Mouse (Mus musculus): ENCODE data around the gene Gpank1. TPM values are rescaled to one million over a fixed set of nuclear protein-coding genes. Genes with fewer than 3 reads are reported as not detected.
A peak's percentile ranks its signal among the peaks of the same experiment; 100 is the strongest.

Gene Gpank1
- polyA plus RNA-seq (2014; fragmentation: Nextera tagmentation; extraction: Ambion mirVana): 10.0 and 11.4 TPM in 2 replicates

DNA sequence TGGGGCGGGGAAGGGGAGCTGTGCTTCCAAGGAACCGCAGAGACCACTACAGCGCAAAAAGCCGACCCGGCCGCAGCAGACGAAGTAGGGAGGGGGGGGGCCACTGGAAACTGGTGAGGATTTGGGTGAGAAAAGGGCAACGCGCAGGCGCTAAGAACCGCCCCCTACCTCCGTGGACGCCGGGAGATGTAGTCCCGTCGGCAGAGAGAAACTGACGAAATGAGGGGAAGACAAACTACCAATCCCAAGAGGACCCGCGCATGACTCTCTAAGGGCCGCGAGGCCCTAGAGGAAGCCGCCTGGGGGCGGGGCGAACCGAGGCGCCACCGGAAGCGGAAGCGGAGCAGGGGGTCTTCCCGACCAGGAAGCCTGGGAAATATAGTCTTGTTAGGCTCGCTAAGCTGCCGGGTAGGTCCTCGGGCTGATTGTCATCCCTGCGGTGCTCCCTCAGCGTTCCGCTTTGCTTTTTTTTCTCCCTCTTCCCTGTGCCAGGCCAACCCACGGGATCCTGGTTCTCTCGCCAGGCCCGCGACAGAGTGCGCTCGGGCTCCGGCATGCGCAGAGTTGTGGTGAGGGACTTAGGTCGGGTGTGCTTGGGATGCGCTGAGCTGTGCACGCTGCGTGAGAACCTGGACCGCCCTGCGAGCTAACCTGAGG lies at the start of gene Gpank1:
TSS of gene Gpank1 (plus strand) at position 313 of the 657 bp plus-strand sequence.
- Histone ChIP-seq H3K27me3 (ENCODE audit: control insufficient read depth, insufficient read depth, low read length) (no peaks in the 10 kb centered on the region), H3K27ac (replicated peaks in 1 of 2; ENCODE audit: control insufficient read depth in 1 of 2, insufficient read depth in 1 of 2, low read depth in 2 of 2, low read length in 2 of 2) (peak within 1 kb of the TSS; percentile 80 to 83), H3K36me3 (ENCODE audit: control insufficient read depth, insufficient read depth, low read length) (peaks cover 54% of the 10 kb centered on the region), H3K4me2 (ENCODE audit: low read length) (peak within 1 kb of the TSS; percentile 96), H3K9ac (ENCODE audit: low read length) (peak within 1 kb of the TSS; percentile 98), H3K4me1 (ENCODE audit: control insufficient read depth in 2 of 2, insufficient read depth in 2 of 2, low read length in 2 of 2) (peaks cover 4 to 23% of the 10 kb centered on the region in 2 experiments), H3K4me3 (ENCODE audit: control insufficient read depth in 1 of 2, insufficient read depth in 1 of 2, low read depth in 1 of 2, low read length in 2 of 2) (peak within 1 kb of the TSS; percentile 77 to 94), H3K9me3 (ENCODE audit: control insufficient read depth, low read length) (no peaks in the 10 kb centered on the region)
- ATAC-seq (ENCODE audit: insufficient number of reproducible peaks, insufficient read depth, low FRiP score, low read depth): peak; percentile 92
- under 1% methylated on average over 48 of the region's 50 CpGs for WGBS

DNA sequence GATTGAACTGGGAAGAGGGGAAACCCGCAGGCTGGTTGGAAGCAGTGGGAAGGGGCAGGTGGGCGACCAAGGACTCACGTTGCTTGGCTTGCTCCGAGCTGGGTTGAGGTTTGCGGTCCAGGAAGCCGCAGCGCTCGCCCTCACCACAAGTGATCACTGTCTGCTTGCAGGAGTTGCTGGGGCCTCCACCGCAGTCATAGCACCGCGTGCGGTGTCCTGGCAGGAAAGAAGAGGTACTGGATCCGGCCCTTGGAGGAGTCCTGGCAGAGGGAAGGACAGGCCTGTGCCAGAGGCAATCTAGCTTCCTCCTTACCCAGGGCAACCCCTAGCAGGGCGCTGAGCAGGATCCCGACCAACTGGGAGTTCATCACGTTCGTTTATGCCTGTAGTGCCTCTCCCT lies 47.2 kb upstream of the Gpank1 start:
- WGBS: 47% methylated on average over 17 of the region's 17 CpGs
- no peak overlapping the region for H3K9ac ChIP-seq (ENCODE audit: low read length)

DNA sequence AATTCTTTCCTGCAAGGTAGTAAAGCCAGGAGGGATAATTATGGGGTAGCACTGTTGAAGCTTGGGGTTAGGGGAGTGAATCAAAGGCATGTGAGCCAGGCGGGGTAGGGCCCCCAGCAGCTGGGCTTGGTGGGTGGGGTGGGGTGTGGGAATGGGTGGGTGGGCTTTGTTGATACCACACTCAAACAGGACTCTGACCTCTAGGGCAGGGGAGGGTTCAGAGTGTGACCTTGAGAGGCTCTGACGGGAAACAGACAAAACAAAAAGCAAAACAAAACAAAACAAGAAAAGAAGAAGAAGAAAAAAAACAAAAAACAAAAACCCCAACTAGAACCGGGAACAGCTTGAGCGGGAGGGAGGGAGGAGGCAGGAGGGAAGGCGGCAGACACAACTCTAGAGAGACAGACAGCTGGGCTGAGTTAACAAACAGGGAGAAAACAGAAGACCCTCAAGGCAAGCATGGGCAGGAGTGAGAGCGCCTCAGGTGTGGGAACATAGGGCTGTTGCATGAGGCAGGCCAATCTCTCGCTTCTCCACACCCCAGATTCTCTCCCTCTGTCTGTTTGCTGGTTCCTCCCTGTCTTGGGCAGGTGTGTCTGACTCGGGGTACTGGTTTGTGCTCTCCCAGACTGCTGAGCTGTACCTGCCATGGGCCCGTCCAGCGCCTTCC lies 44.6 kb upstream of the Gpank1 start, which contains the start of gene Ly6g6e:
TSS of gene Ly6g6e (plus strand) at position 396 of the 670 bp plus-strand sequence.
- ATAC-seq (ENCODE audit: insufficient number of reproducible peaks, insufficient read depth, low FRiP score, low read depth): no peak
- peaks cover 15 to 20% of the 10 kb centered on the region in 2 experiments for H3K4me1 ChIP-seq (ENCODE audit: control insufficient read depth in 2 of 2, insufficient read depth in 2 of 2, low read length in 2 of 2)
- H3K4me2 ChIP-seq (ENCODE audit: low read length): peak within 1 kb of the TSS; percentile 69
- 0 out of 2 replicates have a peak, but pooled peaks cover 4% of the 10 kb centered on the region for H3K27me3 ChIP-seq (ENCODE audit: control insufficient read depth, insufficient read depth, low read length)
- no peaks in the 10 kb centered on the region for H3K36me3 ChIP-seq (ENCODE audit: control insufficient read depth, insufficient read depth, low read length)
- H3K9me3 ChIP-seq (ENCODE audit: control insufficient read depth, low read length): no peaks in the 10 kb centered on the region
- 42% methylated on average over 10 of the region's 10 CpGs for WGBS
- peak within 1 kb of the TSS; percentile 30 to 34 for H3K4me3 ChIP-seq (ENCODE audit: control insufficient read depth in 1 of 2, insufficient read depth in 1 of 2, low read depth in 1 of 2, low read length in 2 of 2)
- peak within 1 kb of the TSS; percentile 75 for H3K9ac ChIP-seq (ENCODE audit: low read length)
- H3K27ac ChIP-seq (replicated peaks in 1 of 2; ENCODE audit: control insufficient read depth in 1 of 2, insufficient read depth in 1 of 2, low read depth in 2 of 2, low read length in 2 of 2): peak within 1 kb of the TSS in 1 of 2 experiments; percentile 59; a peak in 2 of 4 replicates

More for the DNA sequence above, 47.2 kb upstream of the Gpank1 start:
- no peak overlapping the region for H3K4me3 ChIP-seq (ENCODE audit: control insufficient read depth in 1 of 2, insufficient read depth in 1 of 2, low read depth in 1 of 2, low read length in 2 of 2)
- H3K4me2 ChIP-seq (ENCODE audit: low read length): no peak overlapping the region
- no peak overlapping the region for H3K27ac ChIP-seq (replicated peaks in 1 of 2; ENCODE audit: control insufficient read depth in 1 of 2, insufficient read depth in 1 of 2, low read depth in 2 of 2, low read length in 2 of 2)
- no peaks in the 10 kb centered on the region for H3K27me3 ChIP-seq (ENCODE audit: control insufficient read depth, insufficient read depth, low read length)
- no peak for ATAC-seq (ENCODE audit: insufficient number of reproducible peaks, insufficient read depth, low FRiP score, low read depth)
- H3K9me3 ChIP-seq (ENCODE audit: control insufficient read depth, low read length): no peaks in the 10 kb centered on the region
- peaks cover 3 to 11% of the 10 kb centered on the region in 2 experiments; a peak in 3 of 4 replicates for H3K4me1 ChIP-seq (ENCODE audit: control insufficient read depth in 2 of 2, insufficient read depth in 2 of 2, low read length in 2 of 2)
- H3K36me3 ChIP-seq (ENCODE audit: control insufficient read depth, insufficient read depth, low read length): no peaks in the 10 kb centered on the region

DNA sequence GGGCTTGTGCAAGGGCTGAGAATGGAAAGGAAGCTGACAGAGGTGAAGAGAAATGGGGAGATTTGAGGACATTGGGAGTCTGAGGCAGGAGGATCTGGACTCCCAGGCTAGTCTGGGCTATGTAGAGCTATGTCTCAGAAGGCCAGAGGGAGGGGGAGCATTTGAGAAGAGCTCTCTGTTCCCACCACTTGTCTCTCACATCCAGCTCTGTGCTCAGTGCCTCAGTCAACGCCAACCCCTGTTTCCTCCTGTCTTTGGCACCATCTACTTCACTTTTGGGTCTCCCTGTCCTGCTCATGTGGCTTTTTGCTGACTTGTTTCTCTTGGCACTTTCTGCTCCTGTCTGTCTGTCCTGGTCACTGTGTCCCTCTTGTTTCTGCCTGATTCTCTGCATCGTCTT lies 44.0 kb upstream of the Gpank1 start:
- ATAC-seq (ENCODE audit: insufficient number of reproducible peaks, insufficient read depth, low FRiP score, low read depth): no peak
- Histone ChIP-seq H3K4me1 (ENCODE audit: control insufficient read depth in 2 of 2, insufficient read depth in 2 of 2, low read length in 2 of 2) (peaks cover 15 to 20% of the 10 kb centered on the region in 2 experiments), H3K36me3 (ENCODE audit: control insufficient read depth, insufficient read depth, low read length) (no peaks in the 10 kb centered on the region), H3K9ac (ENCODE audit: low read length) (peak overlapping the region; percentile 75), H3K27ac (replicated peaks in 1 of 2; ENCODE audit: control insufficient read depth in 1 of 2, insufficient read depth in 1 of 2, low read depth in 2 of 2, low read length in 2 of 2) (peak overlapping the region in 1 of 2 experiments; percentile 59; a peak in 2 of 4 replicates), H3K4me3 (ENCODE audit: control insufficient read depth in 1 of 2, insufficient read depth in 1 of 2, low read depth in 1 of 2, low read length in 2 of 2) (peak overlapping the region; percentile 30 to 34; a peak in 3 of 4 replicates), H3K9me3 (ENCODE audit: control insufficient read depth, low read length) (no peaks in the 10 kb centered on the region), H3K4me2 (ENCODE audit: low read length) (peak overlapping the region; percentile 69), H3K27me3 (ENCODE audit: control insufficient read depth, insufficient read depth, low read length) (0 out of 2 replicates have a peak, but pooled peaks cover 4% of the 10 kb centered on the region)
- WGBS: 43% methylated on average over 2 of the region's 2 CpGs

DNA sequence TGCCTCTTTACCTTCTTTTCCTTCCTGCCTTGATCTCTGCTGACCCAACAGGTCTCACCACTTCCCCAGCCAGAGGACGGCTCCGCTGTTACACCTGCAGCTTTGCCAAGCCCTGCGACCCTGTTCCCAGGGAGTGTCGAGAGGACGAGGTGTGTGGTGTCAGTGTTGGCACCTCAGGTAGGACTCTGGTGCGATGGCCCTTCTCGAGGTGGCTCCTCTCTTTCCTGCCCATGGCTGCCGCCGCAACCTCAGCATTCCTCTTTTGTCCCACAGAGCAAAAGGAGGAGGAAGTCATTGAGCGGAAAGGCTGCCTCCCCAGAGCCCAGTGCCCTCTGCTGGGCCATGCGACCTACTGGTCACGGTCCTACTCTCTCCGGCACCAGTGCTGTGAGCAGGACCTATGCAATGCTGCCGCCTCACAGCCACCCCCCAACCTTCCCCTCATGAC lies 43.4 kb upstream of the Gpank1 start, which contains the start of gene Ly6g6d:
TSS of gene Ly6g6d (minus strand) at position 280 of the 448 bp plus-strand sequence.
- 13% methylated on average over 14 of the region's 14 CpGs for WGBS
- Histone ChIP-seq H3K9ac (ENCODE audit: low read length) (peak within 1 kb of the TSS; percentile 75), H3K4me1 (ENCODE audit: control insufficient read depth in 2 of 2, insufficient read depth in 2 of 2, low read length in 2 of 2) (peaks cover 15 to 20% of the 10 kb centered on the region in 2 experiments), H3K27ac (replicated peaks in 1 of 2; ENCODE audit: control insufficient read depth in 1 of 2, insufficient read depth in 1 of 2, low read depth in 2 of 2, low read length in 2 of 2) (peak within 1 kb of the TSS in 1 of 2 experiments; percentile 59; a peak in 2 of 4 replicates), H3K4me3 (ENCODE audit: control insufficient read depth in 1 of 2, insufficient read depth in 1 of 2, low read depth in 1 of 2, low read length in 2 of 2) (peak within 1 kb of the TSS; percentile 30 to 34), H3K36me3 (ENCODE audit: control insufficient read depth, insufficient read depth, low read length) (no peaks in the 10 kb centered on the region), H3K27me3 (ENCODE audit: control insufficient read depth, insufficient read depth, low read length) (0 out of 2 replicates have a peak, but pooled peaks cover 4% of the 10 kb centered on the region), H3K9me3 (ENCODE audit: control insufficient read depth, low read length) (no peaks in the 10 kb centered on the region), H3K4me2 (ENCODE audit: low read length) (peak within 1 kb of the TSS; percentile 69)
- ATAC-seq (ENCODE audit: insufficient number of reproducible peaks, insufficient read depth, low FRiP score, low read depth): peak; percentile 70; the same call in 1 of the 2 replicates

DNA sequence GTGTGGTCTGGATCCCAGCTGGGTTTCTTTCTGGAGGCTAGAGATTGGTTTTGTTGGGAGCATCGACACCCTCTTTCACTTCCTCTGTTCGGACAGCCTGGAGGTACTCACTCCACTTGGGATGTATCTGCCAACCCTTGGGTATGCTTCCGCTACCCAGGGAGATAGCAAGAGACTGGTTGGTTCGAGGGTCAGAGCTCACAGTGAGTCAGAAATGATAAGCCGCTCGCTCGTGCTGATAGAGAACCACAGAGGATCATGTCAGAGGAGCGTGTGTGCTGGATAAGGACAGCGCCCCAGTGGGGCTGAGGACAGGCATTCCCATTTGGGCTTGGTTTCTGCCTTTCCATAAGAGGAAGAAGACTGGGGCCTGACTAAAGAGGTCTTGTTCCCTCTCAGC lies 41.5 kb upstream of the Gpank1 start:
- no peaks in the 10 kb centered on the region for H3K36me3 ChIP-seq (ENCODE audit: control insufficient read depth, insufficient read depth, low read length)
- H3K4me3 ChIP-seq (ENCODE audit: control insufficient read depth in 1 of 2, insufficient read depth in 1 of 2, low read depth in 1 of 2, low read length in 2 of 2): peak overlapping the region; percentile 8 to 16; a peak in 2 of 4 replicates
- 2% methylated on average over 9 of the region's 9 CpGs for WGBS
- 0 out of 2 replicates have a peak, but pooled peaks cover 4% of the 10 kb centered on the region for H3K27me3 ChIP-seq (ENCODE audit: control insufficient read depth, insufficient read depth, low read length)
- H3K4me1 ChIP-seq (ENCODE audit: control insufficient read depth in 2 of 2, insufficient read depth in 2 of 2, low read length in 2 of 2): peaks cover 15 to 20% of the 10 kb centered on the region in 2 experiments
- no peaks in the 10 kb centered on the region for H3K9me3 ChIP-seq (ENCODE audit: control insufficient read depth, low read length)
- H3K27ac ChIP-seq (replicated peaks in 1 of 2; ENCODE audit: control insufficient read depth in 1 of 2, insufficient read depth in 1 of 2, low read depth in 2 of 2, low read length in 2 of 2): 0 out of 4 replicates have a peak overlapping the region, but pooled peaks of 1 of the 2 experiments have one; percentile 1
- H3K9ac ChIP-seq (ENCODE audit: low read length): peak overlapping the region; percentile 40; the same call in 1 of the 2 replicates
- peak overlapping the region; percentile 56 for H3K4me2 ChIP-seq (ENCODE audit: low read length)
- ATAC-seq (ENCODE audit: insufficient number of reproducible peaks, insufficient read depth, low FRiP score, low read depth): 0 out of 2 replicates have a peak, but pooled peaks have one; percentile 12

DNA sequence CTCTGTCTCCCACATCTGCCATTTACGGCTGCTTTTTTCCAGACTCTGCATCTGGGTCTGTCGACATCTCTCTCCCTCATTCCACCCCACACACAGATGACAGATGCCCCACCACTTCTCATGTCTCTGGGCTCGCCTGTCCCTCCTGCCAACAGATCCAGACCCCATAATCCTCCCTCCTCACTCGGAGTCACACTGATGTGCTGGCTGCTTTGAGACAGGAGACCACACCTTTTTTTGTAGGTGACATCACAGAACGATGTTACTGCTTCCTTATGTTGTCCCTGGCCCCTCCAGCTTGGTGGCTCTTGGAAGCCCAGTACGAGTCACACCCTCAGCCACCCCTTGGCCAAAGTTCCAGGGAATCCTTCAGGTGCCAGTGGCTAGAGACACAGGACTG lies 41.0 kb upstream of the Gpank1 start:
- WGBS: 27% methylated on average over 6 of the region's 6 CpGs
- Histone ChIP-seq H3K9me3 (ENCODE audit: control insufficient read depth, low read length) (no peaks in the 10 kb centered on the region), H3K4me1 (ENCODE audit: control insufficient read depth in 2 of 2, insufficient read depth in 2 of 2, low read length in 2 of 2) (peaks cover 15 to 20% of the 10 kb centered on the region in 2 experiments), H3K36me3 (ENCODE audit: control insufficient read depth, insufficient read depth, low read length) (no peaks in the 10 kb centered on the region), H3K27ac (replicated peaks in 1 of 2; ENCODE audit: control insufficient read depth in 1 of 2, insufficient read depth in 1 of 2, low read depth in 2 of 2, low read length in 2 of 2) (0 out of 4 replicates have a peak overlapping the region, but pooled peaks of 1 of the 2 experiments have one; percentile 1), H3K9ac (ENCODE audit: low read length) (peak overlapping the region; percentile 40; the same call in 1 of the 2 replicates), H3K4me2 (ENCODE audit: low read length) (peak overlapping the region; percentile 56), H3K27me3 (ENCODE audit: control insufficient read depth, insufficient read depth, low read length) (0 out of 2 replicates have a peak, but pooled peaks cover 4% of the 10 kb centered on the region), H3K4me3 (ENCODE audit: control insufficient read depth in 1 of 2, insufficient read depth in 1 of 2, low read depth in 1 of 2, low read length in 2 of 2) (no peak overlapping the region)
- ATAC-seq (ENCODE audit: insufficient number of reproducible peaks, insufficient read depth, low FRiP score, low read depth): no peak

All from heart, embryonic 14.5 days (tissue).